Mouse (Mus musculus): ENCODE data around the gene Wdfy2.
A peak's percentile ranks its signal among the peaks of the same experiment; 100 is the strongest.

DNA sequence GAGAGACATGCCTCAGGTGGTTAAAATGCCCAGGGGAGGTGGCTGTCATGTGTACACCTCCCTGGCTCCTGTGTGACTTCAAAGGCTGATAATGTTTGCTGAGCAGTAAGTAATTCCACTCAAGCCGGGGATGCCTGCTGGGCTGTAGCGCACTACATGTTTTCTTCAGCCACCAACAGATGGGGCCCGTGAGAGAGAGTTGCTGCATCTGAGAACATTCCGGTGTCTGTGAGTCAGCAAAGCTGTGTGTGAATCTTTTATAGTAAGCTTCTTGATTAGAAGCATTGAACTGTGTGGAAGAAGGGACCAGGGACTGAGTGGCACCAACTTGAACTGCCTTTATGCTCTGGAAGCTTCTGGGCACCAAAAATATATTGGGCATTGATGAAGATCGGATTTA lies 42.0 kb downstream of the Wdfy2 start:
- TF ChIP-seq CTCF (IDR thresholded peaks at IDR 0.05; ENCODE audit: low read depth) (peak; percentile 84), EP300 (optimal IDR thresholded peaks at IDR 0.05) (no peak)
